30 mouse cellular contexts compared by ENCODE assay signal in the genomic region with DNA sequence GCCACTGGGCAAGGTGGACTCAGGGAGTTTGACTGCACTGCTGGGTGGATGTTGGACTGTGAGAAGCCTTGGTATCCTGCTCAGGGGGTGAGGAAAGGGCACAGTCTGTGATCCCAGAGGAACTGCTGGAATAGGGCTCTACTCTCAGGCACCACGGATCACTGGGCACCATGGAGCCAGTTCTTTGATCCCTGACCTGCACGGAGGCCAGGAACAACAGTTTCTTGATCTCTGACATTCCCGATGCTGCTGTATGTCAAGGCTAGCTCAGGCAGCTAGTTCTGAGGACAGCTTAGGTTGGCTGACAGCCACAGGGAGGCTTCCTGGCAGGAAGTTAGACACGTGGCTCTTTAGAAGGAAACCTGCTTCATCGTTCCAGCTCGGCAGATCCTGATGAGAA.
DNase-seq lines count a peak whose midpoint lies in the region; ATAC-seq and TF ChIP-seq lines count a peak whose summit lies in the region.
"Had no signal": no experiment of that assay in that cellular context is flagged by ENCODE, and none has a peak within 500 bp of the region (broad histone marks: within the 10 kb centered on the region; RNA-seq: fewer than 3 reads in every experiment).

No protein-coding gene starts in this region.

- H3K9ac ChIP-seq in kidney, embryonic 16.5 days (replicated peaks; ENCODE audit: low read length): no peak overlapping the region
- no peak overlapping the region for H3K9ac ChIP-seq in intestine, embryonic 16.5 days (ENCODE audit: low read depth, low read length)
- H3K9ac ChIP-seq: embryonic facial prominence, embryonic 15.5 days; forebrain, embryonic 12.5 days; forebrain, postnatal 0 days; hindbrain, embryonic 14.5 days; limb, embryonic 15.5 days; liver, embryonic 13.5 days; midbrain, embryonic 15.5 days; stomach, embryonic 15.5 days had no signal

- peak; percentile 83; the same call in 1 of the 2 replicates for ATAC-seq in kidney, embryonic 16.5 days (ENCODE audit: low FRiP score, low TSS enrichment)
- ATAC-seq in intestine, embryonic 16.5 days: no peak
- ATAC-seq: activated CD4-positive, CD25-positive, alpha-beta regulatory T cell, adult 4 months; forebrain, postnatal 0 days; lung, postnatal 0 days; midbrain, embryonic 15.5 days had no signal

- 0 out of 2 replicates have a peak, but pooled peaks cover 3% of the 10 kb centered on the region for H3K9me3 ChIP-seq in kidney, embryonic 16.5 days (ENCODE audit: low read length)
- H3K9me3 ChIP-seq in intestine, embryonic 16.5 days (ENCODE audit: control insufficient read depth, low read length): no peaks in the 10 kb centered on the region
- H3K9me3 ChIP-seq: embryonic facial prominence, embryonic 10.5 days; embryonic facial prominence, embryonic 15.5 days; forebrain, embryonic 12.5 days; heart, embryonic 10.5 days; limb, embryonic 10.5 days; limb, embryonic 15.5 days; liver, embryonic 13.5 days; midbrain, embryonic 15.5 days; stomach, embryonic 15.5 days had no signal

- peak; percentile 3 to 8 for DNase-seq in cerebellum, postnatal 10 days
- DNase-seq in cerebellum, postnatal 4 days (ENCODE audit: low spot score in 2 of 2): no peak
- DNase-seq in kidney, adult 11 months: peak; percentile 43
- DNase-seq in kidney, postnatal 4 days: no peak
- DNase-seq in kidney, adult 2 months: peak; percentile 72
- no peak for DNase-seq in thymus, postnatal 10 days (ENCODE audit: low spot score in 2 of 2)
- DNase-seq: adrenal gland, adult 2 months; adrenal gland, postnatal 36 days; cerebellum, adult 9-10 months; forebrain, postnatal 0 days; layer of hippocampus, postnatal 36 days; liver, embryonic 13.5 days; lung, adult 18-20 months; right cerebral cortex, postnatal 25 days; thymus, postnatal 25 days had no signal

- no peak for TF ChIP-seq POLR2A in kidney, adult 2 months (IDR thresholded peaks at IDR 0.05; ENCODE audit: low read depth, low read length)

- H3K4me3 ChIP-seq in kidney, adult 2 months (ENCODE audit: insufficient read depth, low read depth, low read length): no peak overlapping the region
- H3K4me3 ChIP-seq in kidney, embryonic 16.5 days (ENCODE audit: low read length): no peak overlapping the region
- H3K4me3 ChIP-seq in intestine, embryonic 16.5 days (ENCODE audit: low read length): no peak overlapping the region
- H3K4me3 ChIP-seq: embryonic facial prominence, embryonic 10.5 days; embryonic facial prominence, embryonic 15.5 days; forebrain, embryonic 12.5 days; heart, embryonic 10.5 days; limb, embryonic 10.5 days; limb, embryonic 15.5 days; liver, embryonic 13.5 days; midbrain, embryonic 15.5 days; stomach, embryonic 15.5 days had no signal

- 14% methylated on average over 6 of the region's 6 CpGs for WGBS in kidney, adult 2 months
- 10% methylated on average over 6 of the region's 6 CpGs for WGBS in kidney, embryonic 16.5 days
- 74% methylated on average over 6 of the region's 6 CpGs for whole genome bisulfite sequencing in intestine, embryonic 16.5 days

- H3K27me3 ChIP-seq in kidney, adult 2 months (replicated peaks; ENCODE audit: control insufficient read depth, insufficient read depth, low read length): no peaks in the 10 kb centered on the region
- no peaks in the 10 kb centered on the region for H3K27me3 ChIP-seq in kidney, embryonic 16.5 days (ENCODE audit: insufficient read depth, low read length)
- H3K27me3 ChIP-seq in intestine, embryonic 16.5 days (replicated peaks; ENCODE audit: control insufficient read depth, insufficient read depth, low read length): no peaks in the 10 kb centered on the region
- H3K27me3 ChIP-seq: CH12.LX; embryonic facial prominence, embryonic 15.5 days; forebrain, embryonic 12.5 days; limb, embryonic 15.5 days; liver, embryonic 13.5 days; midbrain, embryonic 15.5 days; stomach, embryonic 15.5 days had no signal

- H3K4me1 ChIP-seq in kidney, adult 2 months (ENCODE audit: control insufficient read depth, insufficient read depth, low read length): no peaks in the 10 kb centered on the region
- H3K4me1 ChIP-seq in kidney, embryonic 16.5 days (ENCODE audit: insufficient read depth, low read length): no peaks in the 10 kb centered on the region
- no peaks in the 10 kb centered on the region for H3K4me1 ChIP-seq in intestine, embryonic 16.5 days (ENCODE audit: control insufficient read depth, insufficient read depth, low read length)
- H3K4me1 ChIP-seq: embryonic facial prominence, embryonic 10.5 days; embryonic facial prominence, embryonic 15.5 days; forebrain, embryonic 12.5 days; heart, embryonic 10.5 days; limb, embryonic 10.5 days; limb, embryonic 15.5 days; liver, embryonic 13.5 days; midbrain, embryonic 15.5 days; stomach, embryonic 15.5 days had no signal

- H3K4me2 ChIP-seq in kidney, embryonic 16.5 days (replicated peaks; ENCODE audit: low read depth, low read length): no peak overlapping the region
- no peak overlapping the region for H3K4me2 ChIP-seq in intestine, embryonic 16.5 days (ENCODE audit: low read depth, low read length)
- H3K4me2 ChIP-seq: embryonic facial prominence, embryonic 15.5 days; forebrain, embryonic 12.5 days; hindbrain, embryonic 14.5 days; limb, embryonic 15.5 days; liver, embryonic 13.5 days; midbrain, embryonic 15.5 days; stomach, embryonic 15.5 days had no signal

- no peaks in the 10 kb centered on the region for H3K36me3 ChIP-seq in kidney, adult 2 months (ENCODE audit: control insufficient read depth, insufficient read depth, low read length)
- no peaks in the 10 kb centered on the region for H3K36me3 ChIP-seq in kidney, embryonic 16.5 days (ENCODE audit: insufficient read depth, low read length)
- H3K36me3 ChIP-seq in intestine, embryonic 16.5 days (ENCODE audit: control insufficient read depth, insufficient read depth, low read length): no peaks in the 10 kb centered on the region
- H3K36me3 ChIP-seq: embryonic facial prominence, embryonic 10.5 days; embryonic facial prominence, embryonic 15.5 days; forebrain, embryonic 12.5 days; heart, embryonic 10.5 days; limb, embryonic 10.5 days; limb, embryonic 15.5 days; liver, embryonic 13.5 days; midbrain, embryonic 15.5 days; stomach, embryonic 15.5 days had no signal

- TF ChIP-seq CTCF in kidney, adult 2 months (conservative IDR thresholded peaks at IDR 0.05; ENCODE audit: insufficient read depth, insufficient read length, low read depth, low read length): no peak

- no peak overlapping the region for H3K27ac ChIP-seq in kidney, adult 2 months (ENCODE audit: insufficient read depth, low read depth, low read length)
- no peak overlapping the region for H3K27ac ChIP-seq in kidney, embryonic 16.5 days (ENCODE audit: low read length)
- H3K27ac ChIP-seq in intestine, embryonic 16.5 days (ENCODE audit: low read length): no peak overlapping the region
- H3K27ac ChIP-seq: embryonic facial prominence, embryonic 10.5 days; embryonic facial prominence, embryonic 15.5 days; forebrain, embryonic 12.5 days; heart, embryonic 10.5 days; hindbrain, embryonic 14.5 days; limb, embryonic 10.5 days; limb, embryonic 15.5 days; liver, embryonic 13.5 days; macrophage; midbrain, embryonic 15.5 days; stomach, embryonic 15.5 days had no signal

Comparison
In these comparisons a context has a peak if more than half of its experiments do, and no peak if none do; other contexts are left out.
1. DNase-seq: peak in cerebellum, postnatal 10 days (2 of 2), kidney, adult 11 months (single experiment) and kidney, adult 2 months (single experiment); none in cerebellum, postnatal 4 days (0 of 2), kidney, postnatal 4 days (0 of 2) and thymus, postnatal 10 days (0 of 2).